In genomic region chrX:42050652-42051643, GRCm38 (mm10) we compare ENCODE assay signal across 10 mouse cellular contexts. TPM values are rescaled to one million over a fixed set of nuclear protein-coding genes. Genes with fewer than 3 reads are reported as not detected.
DNase-seq lines count a peak whose midpoint lies in the region; ATAC-seq lines count a peak whose summit lies in the region.
"Had no signal": no experiment of that assay in that cellular context is flagged by ENCODE, and none has a peak within 500 bp of the region (broad histone marks: within the 10 kb centered on the region; RNA-seq: fewer than 3 reads in every experiment).

No protein-coding gene starts in this region.

- WGBS in kidney, embryonic 15.5 days, result 61% methylated on average over 5 of the region's 5 CpGs
- 78% methylated on average over 5 of the region's 5 CpGs for WGBS in embryonic facial prominence, embryonic 13.5 days
- 58% methylated on average over 5 of the region's 5 CpGs for WGBS in intestine, embryonic 15.5 days

- H3K4me2 ChIP-seq in kidney, embryonic 15.5 days, result no peak overlapping the region
- H3K4me2 ChIP-seq in embryonic facial prominence, embryonic 13.5 days, result no peak overlapping the region
- H3K4me2 ChIP-seq in intestine, embryonic 15.5 days (replicated peaks), result no peak overlapping the region

- H3K9me3 ChIP-seq in kidney, embryonic 15.5 days (replicated peaks), result no peaks in the 10 kb centered on the region
- H3K9me3 ChIP-seq in embryonic facial prominence, embryonic 13.5 days, result no peaks in the 10 kb centered on the region
- H3K9me3 ChIP-seq in intestine, embryonic 15.5 days, result no peaks in the 10 kb centered on the region

- DNase-seq in kidney, adult 18-20 months, result no peak
- peak; percentile 75 for DNase-seq in lung, postnatal 36 days
- no peak for DNase-seq in T-cell, adult 2 months (ENCODE audit: low spot score)
- no peak for DNase-seq in embryo, embryonic 11 days
- DNase-seq: adrenal gland, postnatal 36 days; cerebellum, adult 8-10 months had no signal

- H3K36me3 ChIP-seq in kidney, embryonic 15.5 days, result no peaks in the 10 kb centered on the region
- no peaks in the 10 kb centered on the region for H3K36me3 ChIP-seq in embryonic facial prominence, embryonic 13.5 days
- no peaks in the 10 kb centered on the region for H3K36me3 ChIP-seq in intestine, embryonic 15.5 days

- H3K4me1 ChIP-seq in kidney, embryonic 15.5 days, result peaks cover 4% of the 10 kb centered on the region; the same call in 1 of the 2 replicates
- no peaks in the 10 kb centered on the region for H3K4me1 ChIP-seq in embryonic facial prominence, embryonic 13.5 days
- no peaks in the 10 kb centered on the region for H3K4me1 ChIP-seq in intestine, embryonic 15.5 days (replicated peaks)

- no peak overlapping the region for H3K4me3 ChIP-seq in kidney, embryonic 15.5 days (replicated peaks)
- H3K4me3 ChIP-seq in embryonic facial prominence, embryonic 13.5 days, result no peak overlapping the region
- no peak overlapping the region for H3K4me3 ChIP-seq in intestine, embryonic 15.5 days (replicated peaks)

- ATAC-seq in kidney, embryonic 15.5 days (replicated peaks; ENCODE audit: low FRiP score), result no peak
- no peak for ATAC-seq in embryonic facial prominence, embryonic 13.5 days (ENCODE audit: insufficient number of reproducible peaks, insufficient read depth, low FRiP score, low TSS enrichment, low read depth)
- peak; percentile 79 for ATAC-seq in intestine, embryonic 15.5 days
- no peak for ATAC-seq in CD4-positive, CD25-positive, alpha-beta regulatory T cell, adult 4 months

- H3K9ac ChIP-seq in kidney, embryonic 15.5 days, result no peak overlapping the region
- H3K9ac ChIP-seq in embryonic facial prominence, embryonic 13.5 days, result no peak overlapping the region
- no peak overlapping the region for H3K9ac ChIP-seq in intestine, embryonic 15.5 days

- no peaks in the 10 kb centered on the region for H3K27me3 ChIP-seq in kidney, embryonic 15.5 days
- no peaks in the 10 kb centered on the region for H3K27me3 ChIP-seq in embryonic facial prominence, embryonic 13.5 days
- H3K27me3 ChIP-seq in intestine, embryonic 15.5 days (replicated peaks), result no peaks in the 10 kb centered on the region

- H3K27ac ChIP-seq in kidney, embryonic 15.5 days, result peak overlapping the region; percentile 62; the same call in 1 of the 2 replicates
- H3K27ac ChIP-seq in embryonic facial prominence, embryonic 13.5 days, result peak overlapping the region; percentile 28; the same call in 1 of the 2 replicates
- H3K27ac ChIP-seq in intestine, embryonic 15.5 days, result peak overlapping the region; percentile 60

RNA-seq across cellular contexts. Expression of gene Xiap, which starts 8.5 kb away (rescaled TPM):
- polyA plus RNA-seq in kidney, embryonic 15.5 days (2015; fragmentation: Nextera tagmentation; extraction: Ambion mirVana), result 13.9 and 16.5 TPM in 2 replicates
- polyA plus RNA-seq in embryonic facial prominence, embryonic 13.5 days (2015; fragmentation: Nextera tagmentation; extraction: Ambion mirVana), result 13.4 and 15.7 TPM in 2 replicates
- 12.1 and 13.3 TPM in 2 replicates for polyA plus RNA-seq in intestine, embryonic 15.5 days (2015; fragmentation: Nextera tagmentation; extraction: Ambion mirVana)
- polyA plus RNA-seq in CD4-positive, CD25-positive, alpha-beta regulatory T cell, adult 4 months (2017; shearing (Covaris generic)), result 10 to 100 TPM; 18.7 to 24.9 TPM
